Mouse (Mus musculus) MN1 (cell line): Measurements from ENCODE around the gene Pramel6.
"Not testable (repeated sequence)": the region's sequence is repeated elsewhere in the genome, so short reads cannot be mapped to it uniquely, and the experiment has no call there.

Experiments used
- DNase-seq: peaks from one replicate; pipeline ENCODE4 v3.0.0-alpha.2; 2016; ENCODE audit warnings: low spot score

Gene Pramel6

GRCm38 (mm10) chr2:87506265-87506664, at the start of gene Pramel6:
TSS of gene Pramel6 (plus strand) at chr2:87506565.
- DNase-seq = no peak

- DNase-seq = no peak
Measured at GRCm38 (mm10) chr2:87461769-87462168, 44.6 kb upstream of the Pramel6 start.

- DNase-seq = no peak
Measured at GRCm38 (mm10) chr2:87480207-87480606, 26.2 kb upstream of the Pramel6 start.

- DNase-seq = no peak
Measured at GRCm38 (mm10) chr2:87481158-87481557, 25.2 kb upstream of the Pramel6 start.

- no peak for DNase-seq
Measured at GRCm38 (mm10) chr2:87482276-87482675, 24.1 kb upstream of the Pramel6 start.

- DNase-seq = not testable (repeated sequence)
Measured at GRCm38 (mm10) chr2:87496993-87497392, 9.4 kb upstream of the Pramel6 start, which contains the start of gene Pramel7. TSS of gene Pramel7 (minus strand) at chr2:87497093.

GRCm38 (mm10) chr2:87515046-87515445, 8.7 kb downstream of the Pramel6 start:
- DNase-seq = no peak

GRCm38 (mm10) chr2:87515457-87516060, 9.2 kb downstream of the Pramel6 start:
- no peak for DNase-seq

GRCm38 (mm10) chr2:87516581-87516980, 10.2 kb downstream of the Pramel6 start:
- no peak for DNase-seq

GRCm38 (mm10) chr2:87520651-87521050, 14.3 kb downstream of the Pramel6 start:
- no peak for DNase-seq

GRCm38 (mm10) chr2:87525899-87526616, 19.7 kb downstream of the Pramel6 start:
- DNase-seq = not testable (repeated sequence)

- DNase-seq = no peak
Measured at GRCm38 (mm10) chr2:87531496-87531895, 25.1 kb downstream of the Pramel6 start, which contains the start of gene Olfr153. TSS of gene Olfr153 (plus strand) at chr2:87531796.

- DNase-seq = no peak
Measured at GRCm38 (mm10) chr2:87534826-87535225, 28.5 kb downstream of the Pramel6 start.

GRCm38 (mm10) chr2:87545442-87545841, 39.1 kb downstream of the Pramel6 start, which contains the start of gene Olfr1128:
TSS of gene Olfr1128 (minus strand) at chr2:87545542.
- DNase-seq = no peak
